Mouse (Mus musculus): Measurements from ENCODE around the gene Pink1. TPM values are rescaled to one million over a fixed set of nuclear protein-coding genes. Genes with fewer than 3 reads are reported as not detected.
A peak's percentile ranks its signal among the peaks of the same experiment; 100 is the strongest.
"Not testable (repeated sequence)": the region's sequence is repeated elsewhere in the genome, so short reads cannot be mapped to it uniquely, and the experiment has no call there.

Gene Pink1
- polyA plus RNA-seq, 1 experiment from 2014 or later: 94.0 TPM

- Histone ChIP-seq H3K9me3 (no peaks in the 10 kb centered on the region), H3K27ac (replicated peaks) (no peak overlapping the region), H3K27me3 (no peaks in the 10 kb centered on the region), H3K4me2 (no peak overlapping the region), H3K4me3 (no peak overlapping the region), H3K36me3 (no peaks in the 10 kb centered on the region), H3K4me1 (replicated peaks) (peaks cover 13% of the 10 kb centered on the region), H3K9ac (no peak overlapping the region)
- 37% methylated on average over 4 of the region's 4 CpGs for WGBS
- no peak for ATAC-seq (ENCODE audit: low read depth)
Observed at GRCm38 (mm10) chr4:138339963-138340362, 13.9 kb upstream of the Pink1 start.

GRCm38 (mm10) chr4:138337341-138337740 is 11.2 kb upstream of the Pink1 start:
- Histone ChIP-seq H3K4me1 (replicated peaks) (no peaks in the 10 kb centered on the region), H3K27me3 (no peaks in the 10 kb centered on the region), H3K27ac (replicated peaks) (no peak overlapping the region), H3K4me2 (no peak overlapping the region), H3K4me3 (no peak overlapping the region), H3K9me3 (no peaks in the 10 kb centered on the region), H3K36me3 (no peaks in the 10 kb centered on the region), H3K9ac (no peak overlapping the region)
- ATAC-seq (ENCODE audit: low read depth): no peak
- WGBS: 84% methylated on average over 9 of the region's 9 CpGs

GRCm38 (mm10) chr4:138336876-138337275 is 10.8 kb upstream of the Pink1 start:
- Histone ChIP-seq H3K4me1 (replicated peaks) (no peaks in the 10 kb centered on the region), H3K36me3 (no peaks in the 10 kb centered on the region), H3K4me2 (no peak overlapping the region), H3K9ac (no peak overlapping the region), H3K4me3 (no peak overlapping the region), H3K9me3 (no peaks in the 10 kb centered on the region), H3K27me3 (no peaks in the 10 kb centered on the region), H3K27ac (replicated peaks) (no peak overlapping the region)
- ATAC-seq (ENCODE audit: low read depth): no peak
- WGBS: 73% methylated on average over 5 of the region's 5 CpGs

- Histone ChIP-seq H3K4me1 (replicated peaks) (no peaks in the 10 kb centered on the region), H3K4me2 (no peak overlapping the region), H3K9me3 (no peaks in the 10 kb centered on the region), H3K36me3 (no peaks in the 10 kb centered on the region), H3K4me3 (no peak overlapping the region), H3K27me3 (no peaks in the 10 kb centered on the region; the same call in 1 of the 2 replicates), H3K27ac (replicated peaks) (no peak overlapping the region), H3K9ac (no peak overlapping the region)
- 82% methylated on average over 6 of the region's 6 CpGs for WGBS
- no peak for ATAC-seq (ENCODE audit: low read depth)
Observed at GRCm38 (mm10) chr4:138335648-138336047, 9.5 kb upstream of the Pink1 start.

- WGBS: 75% methylated on average over 12 of the region's 12 CpGs
Observed at GRCm38 (mm10) chr4:138335036-138335435, 8.9 kb upstream of the Pink1 start.

GRCm38 (mm10) chr4:138333135-138333534 is 7.0 kb upstream of the Pink1 start:
- H3K4me1 ChIP-seq (replicated peaks): peaks cover 1% of the 10 kb centered on the region; the same call in 1 of the 2 replicates

More at GRCm38 (mm10) chr4:138335036-138335435, 8.9 kb upstream of the Pink1 start:
- ATAC-seq (ENCODE audit: low read depth): no peak
- no peaks in the 10 kb centered on the region for H3K36me3 ChIP-seq
- H3K27me3 ChIP-seq: no peaks in the 10 kb centered on the region; the same call in 1 of the 2 replicates
- H3K4me3 ChIP-seq: no peak overlapping the region
- no peaks in the 10 kb centered on the region for H3K4me1 ChIP-seq (replicated peaks)
- H3K27ac ChIP-seq (replicated peaks): no peak overlapping the region
- H3K9ac ChIP-seq: no peak overlapping the region
- H3K9me3 ChIP-seq: no peaks in the 10 kb centered on the region
- H3K4me2 ChIP-seq: no peak overlapping the region

GRCm38 (mm10) chr4:138331647-138332046 is 5.5 kb upstream of the Pink1 start:
- Histone ChIP-seq H3K27ac (replicated peaks) (no peak overlapping the region), H3K36me3 (no peaks in the 10 kb centered on the region), H3K9me3 (no peaks in the 10 kb centered on the region), H3K4me3 (no peak overlapping the region), H3K9ac (no peak overlapping the region), H3K4me2 (no peak overlapping the region), H3K4me1 (replicated peaks) (peaks cover 5% of the 10 kb centered on the region; the same call in 1 of the 2 replicates), H3K27me3 (no peaks in the 10 kb centered on the region; the same call in 1 of the 2 replicates)
- WGBS: 85% methylated on average over 9 of the region's 9 CpGs
- no peak for ATAC-seq (ENCODE audit: low read depth)

More at GRCm38 (mm10) chr4:138333135-138333534, 7.0 kb upstream of the Pink1 start:
- Histone ChIP-seq H3K27ac (replicated peaks) (no peak overlapping the region), H3K9me3 (no peaks in the 10 kb centered on the region), H3K4me3 (no peak overlapping the region), H3K36me3 (no peaks in the 10 kb centered on the region), H3K27me3 (no peaks in the 10 kb centered on the region; the same call in 1 of the 2 replicates), H3K9ac (no peak overlapping the region), H3K4me2 (no peak overlapping the region)
- 87% methylated on average over 4 of the region's 4 CpGs for WGBS
- ATAC-seq (ENCODE audit: low read depth): no peak

- peaks cover 12% of the 10 kb centered on the region for H3K4me1 ChIP-seq (replicated peaks)
- H3K36me3 ChIP-seq: no peaks in the 10 kb centered on the region
- no peak overlapping the region for H3K4me2 ChIP-seq
- no peak overlapping the region for H3K27ac ChIP-seq (replicated peaks)
- no peak overlapping the region for H3K4me3 ChIP-seq
- no peak overlapping the region for H3K9ac ChIP-seq
- H3K27me3 ChIP-seq: no peaks in the 10 kb centered on the region; the same call in 1 of the 2 replicates
- WGBS: 46% methylated on average over 15 of the region's 15 CpGs
- ATAC-seq (ENCODE audit: low read depth): no peak
- H3K9me3 ChIP-seq: no peaks in the 10 kb centered on the region
Observed at GRCm38 (mm10) chr4:138330264-138330671, 4.2 kb upstream of the Pink1 start.

- Histone ChIP-seq H3K9me3 (no peaks in the 10 kb centered on the region), H3K27me3 (no peaks in the 10 kb centered on the region; the same call in 1 of the 2 replicates), H3K36me3 (no peaks in the 10 kb centered on the region), H3K4me3 (peak overlapping the region; percentile 29), H3K27ac (replicated peaks) (0 out of 2 replicates have a peak overlapping the region, but pooled peaks have one; percentile 46), H3K9ac (0 out of 2 replicates have a peak overlapping the region, but pooled peaks have one; percentile 12), H3K4me1 (replicated peaks) (peaks cover 31% of the 10 kb centered on the region), H3K4me2 (peak overlapping the region; percentile 50)
- ATAC-seq (ENCODE audit: low read depth): no peak
- 74% methylated on average over 7 of the region's 7 CpGs for WGBS
Observed at GRCm38 (mm10) chr4:138327891-138328470, 1.9 kb upstream of the Pink1 start.

- not testable (repeated sequence) for H3K27ac ChIP-seq (replicated peaks); ATAC-seq (ENCODE audit: low read depth); H3K4me2 ChIP-seq; H3K36me3 ChIP-seq; H3K9me3 ChIP-seq; H3K27me3 ChIP-seq; H3K9ac ChIP-seq; H3K4me3 ChIP-seq
- 68% methylated on average over 9 of the region's 12 CpGs for WGBS
- peaks cover 39% of the 10 kb centered on the region for H3K4me1 ChIP-seq (replicated peaks)
Observed at GRCm38 (mm10) chr4:138327155-138327554, 1.0 kb upstream of the Pink1 start.

- Histone ChIP-seq H3K27me3 (no peaks in the 10 kb centered on the region), H3K4me3 (peak overlapping the region; percentile 77), H3K4me1 (replicated peaks) (peaks cover 48% of the 10 kb centered on the region), H3K9me3 (no peaks in the 10 kb centered on the region), H3K4me2 (peak overlapping the region; percentile 61), H3K36me3 (peaks cover 2% of the 10 kb centered on the region; the same call in 1 of the 2 replicates), H3K27ac (replicated peaks) (peak overlapping the region; percentile 96), H3K9ac (peak overlapping the region; percentile 93)
- ATAC-seq (ENCODE audit: low read depth): peak; percentile 85
- under 1% methylated on average over 43 of the region's 45 CpGs for WGBS
Observed at GRCm38 (mm10) chr4:138325466-138326076, 536 bp downstream of the Pink1 start.

- H3K4me3 ChIP-seq: no peak overlapping the region
- no peak for ATAC-seq (ENCODE audit: low read depth)
Observed at GRCm38 (mm10) chr4:138324451-138324850, 1.7 kb downstream of the Pink1 start.

More at GRCm38 (mm10) chr4:138324451-138324850, 1.7 kb downstream of the Pink1 start:
- no peak overlapping the region for H3K4me2 ChIP-seq
- H3K9me3 ChIP-seq: no peaks in the 10 kb centered on the region
- 95% methylated on average over 3 of the region's 3 CpGs for WGBS
- no peaks in the 10 kb centered on the region for H3K27me3 ChIP-seq
- no peak overlapping the region for H3K27ac ChIP-seq (replicated peaks)
- peaks cover 12% of the 10 kb centered on the region; the same call in 1 of the 2 replicates for H3K36me3 ChIP-seq
- peaks cover 48% of the 10 kb centered on the region for H3K4me1 ChIP-seq (replicated peaks)
- no peak overlapping the region for H3K9ac ChIP-seq

All from neural tube, embryonic 13.5 days (tissue).